ENCODE assay signal across 9 mouse cellular contexts in the genomic region with DNA sequence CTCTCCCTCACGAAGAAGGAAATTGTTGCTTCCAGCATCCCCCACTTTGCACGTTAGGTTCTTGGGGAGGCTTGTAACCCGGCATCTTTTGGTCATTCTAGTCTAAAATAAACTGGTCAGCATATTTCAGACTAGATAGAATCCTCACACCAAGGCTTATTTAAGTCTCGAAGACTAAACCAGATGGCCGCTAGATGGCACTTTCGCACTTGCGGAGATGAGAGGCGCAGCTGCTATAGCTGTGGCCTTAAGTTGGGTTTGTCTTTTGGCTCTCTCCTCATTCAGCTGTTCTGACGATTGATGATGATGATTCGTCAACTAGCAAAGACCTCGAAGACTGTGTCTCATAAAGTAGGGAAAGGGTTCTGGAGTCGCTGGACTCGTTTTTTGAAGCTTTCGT. TPM values are rescaled to one million over a fixed set of nuclear protein-coding genes. Genes with fewer than 3 reads are reported as not detected.
DNase-seq lines count a peak whose midpoint lies in the region; ATAC-seq and TF ChIP-seq lines count a peak whose summit lies in the region.
"Had no signal": no experiment of that assay in that cellular context is flagged by ENCODE, and none has a peak within 500 bp of the region (broad histone marks: within the 10 kb centered on the region; RNA-seq: fewer than 3 reads in every experiment).

No protein-coding gene starts in this region.

- H3K27ac ChIP-seq in limb, embryonic 14.5 days (replicated peaks; ENCODE audit: low read depth, low read length): no peak overlapping the region
- no peak overlapping the region for H3K27ac ChIP-seq in olfactory bulb, adult 2 months (ENCODE audit: insufficient read depth, low read depth, low read length)
- H3K27ac ChIP-seq: heart, embryonic 15.5 days had no signal

- DNase-seq in 3134 (ENCODE audit: extremely low read depth, insufficient read length, low spot score): peak; percentile 30
- peak; percentile 72 for DNase-seq in c-Kit-positive CD71-positive TER-119-positive erythroid progenitor cells, embryonic 14.5 days (ENCODE audit: low spot score)
- peak; percentile 78 for DNase-seq in forelimb bud, embryonic 11.5 days (ENCODE audit: low read depth, low spot score)
- peak; percentile 63 for DNase-seq in kidney, adult 18-20 months
- DNase-seq in limb, embryonic 14.5 days (ENCODE audit: low spot score): peak; percentile 92
- DNase-seq in thymus, postnatal 4 days: peak; percentile 82

- peak; percentile 65 for TF ChIP-seq CTCF in E14TG2a.4 (conservative IDR thresholded peaks at IDR 0.05; ENCODE audit: low read length)
- TF ChIP-seq CTCF in olfactory bulb, adult 2 months (IDR thresholded peaks at IDR 0.05; ENCODE audit: insufficient read depth, low read depth, low read length): peak; percentile 30; the same call in 1 of the 2 replicates

- 0 out of 2 replicates have a peak, but pooled peaks cover 4% of the 10 kb centered on the region for H3K27me3 ChIP-seq in E14TG2a.4 (ENCODE audit: insufficient read depth, low read length)
- no peaks in the 10 kb centered on the region for H3K27me3 ChIP-seq in limb, embryonic 14.5 days (ENCODE audit: control insufficient read depth, insufficient read depth, low read length)
- H3K27me3 ChIP-seq: heart, embryonic 15.5 days had no signal

- H3K36me3 ChIP-seq in E14TG2a.4 (ENCODE audit: insufficient read depth, low read length): no peaks in the 10 kb centered on the region
- H3K36me3 ChIP-seq in limb, embryonic 14.5 days (ENCODE audit: control insufficient read depth, insufficient read depth, low read length): no peaks in the 10 kb centered on the region
- H3K36me3 ChIP-seq: heart, embryonic 15.5 days had no signal

- peaks cover 34% of the 10 kb centered on the region for H3K4me1 ChIP-seq in E14TG2a.4 (replicated peaks; ENCODE audit: low read depth, low read length)
- H3K4me1 ChIP-seq in limb, embryonic 14.5 days (ENCODE audit: control insufficient read depth, insufficient read depth, low read length): peaks cover 4% of the 10 kb centered on the region; the same call in 1 of the 2 replicates
- 0 out of 2 replicates have a peak, but pooled peaks cover 2% of the 10 kb centered on the region for H3K4me1 ChIP-seq in olfactory bulb, adult 2 months (ENCODE audit: control insufficient read depth, insufficient read depth, low read length)

- 8% methylated on average over 14 of the region's 14 CpGs for WGBS in limb, embryonic 14.5 days
- 9% methylated on average over 14 of the region's 14 CpGs for WGBS in olfactory bulb, adult 2 months

- no peak overlapping the region for H3K4me2 ChIP-seq in limb, embryonic 14.5 days (replicated peaks; ENCODE audit: low read depth, low read length, severe bottlenecking)
- H3K4me2 ChIP-seq: heart, embryonic 15.5 days had no signal

- no peak overlapping the region for H3K4me3 ChIP-seq in E14TG2a.4 (replicated peaks; ENCODE audit: low read length)
- H3K4me3 ChIP-seq in limb, embryonic 14.5 days (replicated peaks; ENCODE audit: low read length): no peak overlapping the region
- H3K4me3 ChIP-seq in olfactory bulb, adult 2 months (ENCODE audit: insufficient read depth, low read depth, low read length): no peak overlapping the region
- H3K4me3 ChIP-seq: heart, embryonic 15.5 days had no signal

- no peaks in the 10 kb centered on the region for H3K9me3 ChIP-seq in E14TG2a.4 (ENCODE audit: low read length)
- H3K9me3 ChIP-seq in limb, embryonic 14.5 days (ENCODE audit: control insufficient read depth, low read length): no peaks in the 10 kb centered on the region
- H3K9me3 ChIP-seq: heart, embryonic 15.5 days had no signal

- no peak overlapping the region for H3K9ac ChIP-seq in limb, embryonic 14.5 days (ENCODE audit: low read depth, low read length, severe bottlenecking)
- H3K9ac ChIP-seq: heart, embryonic 15.5 days had no signal

- peak; percentile 73 for ATAC-seq in limb, embryonic 14.5 days (ENCODE audit: low FRiP score, low read depth)

- TF ChIP-seq POLR2A in limb, embryonic 14.5 days (IDR thresholded peaks at IDR 0.05; ENCODE audit: borderline replicate concordance, extremely low read depth, insufficient read depth, insufficient read length): no peak
- TF ChIP-seq POLR2A in olfactory bulb, adult 2 months (IDR thresholded peaks at IDR 0.05; ENCODE audit: insufficient read depth, low read depth, low read length): no peak

RNA-seq across cellular contexts. Expression of gene 4921524J17Rik, which starts 23.9 kb away (rescaled TPM):
- polyA plus RNA-seq in limb, embryonic 14.5 days (2012; rRNA removed): 16.3 and 24.9 TPM in 2 replicates
- polyA plus RNA-seq in limb, embryonic 14.5 days (2014; fragmentation: Nextera tagmentation; extraction: Ambion mirVana): 46.5 and 51.2 TPM in 2 replicates
- not detected in 2 replicates for polyA plus RNA-seq in olfactory bulb, adult 2 months (2012; ENCODE audit: insufficient read depth, insufficient read length, low replicate concordance, missing spikeins)

RNA-seq across cellular contexts. Expression of gene Gpt2, which starts 35.8 kb away (rescaled TPM):
- 24.6 and 26.7 TPM in 2 replicates for polyA plus RNA-seq in limb, embryonic 14.5 days (2012; rRNA removed)
- polyA plus RNA-seq in limb, embryonic 14.5 days (2014; fragmentation: Nextera tagmentation; extraction: Ambion mirVana): 36.2 and 40.2 TPM in 2 replicates
- polyA plus RNA-seq in olfactory bulb, adult 2 months (2012; ENCODE audit: insufficient read depth, insufficient read length, low replicate concordance, missing spikeins): not detected in 2 replicates

Comparison
In these comparisons a context has a peak if more than half of its experiments do, and no peak if none do; other contexts are left out.
1. DNase-seq: peak in every context shown above with its lines; median percentile 92 in limb, embryonic 14.5 days; 82 in thymus, postnatal 4 days; 78 in forelimb bud, embryonic 11.5 days; 72 in c-Kit-positive CD71-positive TER-119-positive erythroid progenitor cells, embryonic 14.5 days; 63 in kidney, adult 18-20 months; 30 in 3134.
2. RNA of gene 4921524J17Rik, which starts 23.9 kb away (polyA plus RNA-seq): 16.3 to 51.2 TPM in limb, embryonic 14.5 days; not detected in olfactory bulb, adult 2 months; every median in the first group is over 10 times any median in the second.